Mouse (Mus musculus) stomach, postnatal 0 days (tissue): ENCODE results near the gene Dock7.

ENCODE experiments used
- CTCF ChIP-seq: IDR thresholded peaks from 2 replicates; pipeline ENCODE4 v1.5.1; 2016; ENCODE audit warnings: antibody characterized with exemption, low read depth, mild to moderate bottlenecking, moderate library complexity
- EP300 ChIP-seq: optimal IDR thresholded peaks from 2 replicates; pipeline ENCODE3; 2016; ENCODE audit warnings: antibody characterized with exemption

- TF ChIP-seq CTCF: no peak
- TF ChIP-seq EP300: no peak
These were observed 4.9 kb downstream of the Dock7 start for GRCm38 (mm10) chr4:99115797-99116196.
